Mouse (Mus musculus): ENCODE measurements around the gene Glipr1l2.
"Not testable (repeated sequence)": the region's sequence is repeated elsewhere in the genome, so short reads cannot be mapped to it uniquely, and the experiment has no call there.

Glipr1l2 gene

DNA sequence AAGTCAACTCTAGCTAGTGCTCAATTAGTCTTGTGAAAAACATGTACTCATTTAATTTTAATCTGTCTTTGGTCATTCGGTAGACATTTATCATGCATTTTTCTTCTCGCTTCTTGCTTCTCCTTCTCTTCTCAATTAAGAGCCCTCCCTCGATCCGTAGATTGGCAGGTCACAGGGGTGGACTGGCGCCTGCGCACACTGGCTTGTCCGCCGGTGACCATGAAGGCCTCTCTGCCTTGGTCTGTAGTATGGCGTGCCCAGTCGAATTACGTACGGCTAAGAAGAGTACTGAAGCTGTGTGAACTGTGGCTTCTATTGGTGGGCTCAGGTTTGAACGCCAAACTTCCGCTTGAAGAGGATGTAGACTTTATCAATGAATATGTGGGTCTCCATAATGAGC is at the start of gene Glipr1l2:
Glipr1l2 (plus strand) TSS at position 198 of the 400 bp plus-strand sequence.
- Histone ChIP-seq H3K9me3 (ENCODE audit: low read length) (no peaks in the 10 kb centered on the region), H3K36me3 (ENCODE audit: insufficient read depth, low read length) (no peaks in the 10 kb centered on the region), H3K4me1 (replicated peaks; ENCODE audit: low read depth, low read length) (no peaks in the 10 kb centered on the region), H3K27me3 (ENCODE audit: insufficient read depth, low read length) (no peaks in the 10 kb centered on the region), H3K4me3 (replicated peaks; ENCODE audit: low read length) (no peak within 1 kb of the TSS)
- TF ChIP-seq CTCF (conservative IDR thresholded peaks at IDR 0.05; ENCODE audit: low read length) (no peak), POU5F1 (IDR thresholded peaks at IDR 0.05; ENCODE audit: borderline replicate concordance, low read length) (no peak), NANOG (IDR thresholded peaks at IDR 0.05; ENCODE audit: borderline replicate concordance, low read length) (no peak)

DNA sequence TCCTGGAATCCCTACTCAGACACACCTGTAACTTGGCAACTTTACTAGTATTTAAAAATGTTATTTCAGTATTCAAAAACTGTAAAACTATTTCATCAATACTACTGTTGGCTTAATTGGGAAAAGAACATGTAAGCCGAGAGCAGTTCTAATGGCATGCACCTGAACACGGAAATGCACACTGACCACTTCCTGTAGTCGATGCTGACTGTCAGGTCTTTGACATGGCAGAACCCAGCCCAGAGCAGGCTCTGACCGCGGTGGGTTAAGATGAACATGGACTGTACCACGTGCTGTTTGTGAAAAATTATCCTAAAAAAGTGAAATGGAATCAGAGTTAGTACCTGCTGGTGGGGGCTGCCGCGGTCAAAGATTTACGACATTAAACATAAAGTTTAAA is 39.6 kb upstream of the Glipr1l2 start:
- H3K36me3 ChIP-seq (ENCODE audit: insufficient read depth, low read length), result not testable (repeated sequence)

GRCm38 (mm10) chr10:112044283-112044682 is 38.9 kb upstream of the Glipr1l2 start:
- not testable (repeated sequence) for H3K4me1 ChIP-seq (replicated peaks; ENCODE audit: low read depth, low read length); H3K36me3 ChIP-seq (ENCODE audit: insufficient read depth, low read length); H3K27me3 ChIP-seq (ENCODE audit: insufficient read depth, low read length); H3K9me3 ChIP-seq (ENCODE audit: low read length); H3K4me3 ChIP-seq (replicated peaks; ENCODE audit: low read length)

More for the DNA sequence above, 39.6 kb upstream of the Glipr1l2 start:
- H3K4me3 ChIP-seq (replicated peaks; ENCODE audit: low read length); H3K4me1 ChIP-seq (replicated peaks; ENCODE audit: low read depth, low read length); H3K27me3 ChIP-seq (ENCODE audit: insufficient read depth, low read length); H3K9me3 ChIP-seq (ENCODE audit: low read length): not testable (repeated sequence)

DNA sequence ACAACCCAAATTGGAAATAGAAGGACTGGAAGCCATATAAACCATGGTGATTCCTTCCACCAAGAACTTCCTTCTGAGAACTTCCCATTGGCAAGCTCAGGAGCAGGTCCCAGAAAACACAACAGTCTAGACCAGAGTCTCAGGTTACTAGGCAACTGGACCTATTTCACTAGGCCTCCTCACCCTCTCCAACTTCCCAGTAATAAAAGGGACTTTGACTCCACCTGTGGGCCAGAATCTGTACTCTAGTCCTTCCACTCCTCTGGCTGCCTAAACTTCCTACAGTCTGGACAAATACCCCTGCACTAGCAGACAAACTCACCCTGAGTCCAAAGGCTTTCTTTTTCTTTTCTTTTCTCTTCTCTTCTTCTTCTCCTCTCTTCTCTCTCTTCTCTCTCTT is 31.9 kb upstream of the Glipr1l2 start:
- Histone ChIP-seq H3K9me3 (ENCODE audit: low read length) (peaks cover 15% of the 10 kb centered on the region), H3K27me3 (ENCODE audit: insufficient read depth, low read length) (no peaks in the 10 kb centered on the region), H3K36me3 (ENCODE audit: insufficient read depth, low read length) (no peaks in the 10 kb centered on the region), H3K4me1 (replicated peaks; ENCODE audit: low read depth, low read length) (no peaks in the 10 kb centered on the region), H3K4me3 (replicated peaks; ENCODE audit: low read length) (no peak overlapping the region)
- TF ChIP-seq CTCF (conservative IDR thresholded peaks at IDR 0.05; ENCODE audit: low read length), result no peak
- TF ChIP-seq POU5F1 (IDR thresholded peaks at IDR 0.05; ENCODE audit: borderline replicate concordance, low read length), result no peak
- TF ChIP-seq NANOG (IDR thresholded peaks at IDR 0.05; ENCODE audit: borderline replicate concordance, low read length), result no peak

- H3K36me3 ChIP-seq (ENCODE audit: insufficient read depth, low read length); H3K4me1 ChIP-seq (replicated peaks; ENCODE audit: low read depth, low read length); H3K4me3 ChIP-seq (replicated peaks; ENCODE audit: low read length); H3K27me3 ChIP-seq (ENCODE audit: insufficient read depth, low read length): not testable (repeated sequence)
- H3K9me3 ChIP-seq (ENCODE audit: low read length), result peaks cover 15% of the 10 kb centered on the region
These were observed 31.2 kb upstream of the Glipr1l2 start for GRCm38 (mm10) chr10:112051956-112052355.

DNA sequence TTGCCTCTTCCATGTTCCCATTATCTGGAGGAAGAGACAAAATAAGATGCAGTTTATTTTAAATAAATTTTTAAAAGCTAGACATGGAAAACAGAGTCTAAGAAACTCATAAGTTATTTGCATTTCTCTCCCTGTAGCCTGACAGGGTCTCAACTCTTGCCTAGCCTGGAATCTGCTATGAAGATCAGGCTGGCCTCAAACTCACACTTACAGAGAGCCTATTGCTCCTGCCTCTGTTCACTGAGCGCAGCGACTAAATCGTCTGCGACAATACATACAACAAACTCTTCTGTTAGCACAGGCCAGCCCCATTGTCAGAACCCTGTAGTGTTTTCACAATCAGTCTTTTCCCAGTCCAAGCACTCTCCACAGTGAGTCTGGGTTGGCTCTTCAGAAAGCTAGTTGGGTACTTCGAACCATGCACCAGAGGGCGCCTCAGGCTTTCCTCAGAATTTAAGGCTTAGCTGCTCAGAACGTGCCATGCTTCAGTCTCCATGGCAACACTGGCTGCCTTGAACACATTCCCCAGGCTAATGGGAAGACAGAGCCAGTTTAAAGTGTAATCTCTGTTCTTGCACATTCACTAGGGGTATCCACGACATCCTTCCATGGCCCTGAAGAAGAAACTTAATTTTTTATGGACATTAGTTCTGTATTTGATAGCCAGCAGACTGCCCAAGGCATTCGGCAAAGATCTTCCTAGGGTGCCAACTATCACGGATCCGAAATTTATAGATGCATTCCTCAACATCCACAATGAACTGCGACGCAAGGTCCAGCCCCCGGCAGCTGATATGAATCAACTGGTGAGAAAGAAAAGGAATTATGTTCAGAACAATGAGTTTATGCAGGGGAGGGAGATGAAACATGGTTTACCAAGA is 23.2 kb upstream of the Glipr1l2 start, which contains the start of gene Glipr1l1:
Glipr1l1 (plus strand) TSS at position 488 of the 881 bp plus-strand sequence.
- Histone ChIP-seq H3K9me3 (ENCODE audit: low read length) (peaks cover 9% of the 10 kb centered on the region), H3K4me1 (replicated peaks; ENCODE audit: low read depth, low read length) (no peaks in the 10 kb centered on the region), H3K36me3 (ENCODE audit: insufficient read depth, low read length) (no peaks in the 10 kb centered on the region), H3K27me3 (ENCODE audit: insufficient read depth, low read length) (no peaks in the 10 kb centered on the region), H3K4me3 (replicated peaks; ENCODE audit: low read length) (no peak within 1 kb of the TSS)
- TF ChIP-seq CTCF (conservative IDR thresholded peaks at IDR 0.05; ENCODE audit: low read length) (peak; percentile 16; the same call in 1 of the 2 replicates), POU5F1 (IDR thresholded peaks at IDR 0.05; ENCODE audit: borderline replicate concordance, low read length) (no peak), NANOG (IDR thresholded peaks at IDR 0.05; ENCODE audit: borderline replicate concordance, low read length) (no peak)

GRCm38 (mm10) chr10:112060583-112060934 is 22.6 kb upstream of the Glipr1l2 start:
- not testable (repeated sequence) for H3K27me3 ChIP-seq (ENCODE audit: insufficient read depth, low read length); H3K4me3 ChIP-seq (replicated peaks; ENCODE audit: low read length); H3K4me1 ChIP-seq (replicated peaks; ENCODE audit: low read depth, low read length); H3K9me3 ChIP-seq (ENCODE audit: low read length); H3K36me3 ChIP-seq (ENCODE audit: insufficient read depth, low read length)

- H3K27me3 ChIP-seq (ENCODE audit: insufficient read depth, low read length), result no peaks in the 10 kb centered on the region
- no peaks in the 10 kb centered on the region for H3K36me3 ChIP-seq (ENCODE audit: insufficient read depth, low read length)
- H3K4me3 ChIP-seq (replicated peaks; ENCODE audit: low read length), result no peak overlapping the region
- H3K4me1 ChIP-seq (replicated peaks; ENCODE audit: low read depth, low read length), result no peaks in the 10 kb centered on the region
- no peak for TF ChIP-seq CTCF (conservative IDR thresholded peaks at IDR 0.05; ENCODE audit: low read length)
- no peaks in the 10 kb centered on the region for H3K9me3 ChIP-seq (ENCODE audit: low read length)
These were observed 3.1 kb upstream of the Glipr1l2 start for GRCm38 (mm10) chr10:112080044-112080443.

- TF ChIP-seq CTCF (conservative IDR thresholded peaks at IDR 0.05; ENCODE audit: low read length), result peak; percentile 77
- not testable (repeated sequence) for H3K4me1 ChIP-seq (replicated peaks; ENCODE audit: low read depth, low read length); H3K4me3 ChIP-seq (replicated peaks; ENCODE audit: low read length); H3K36me3 ChIP-seq (ENCODE audit: insufficient read depth, low read length); H3K27me3 ChIP-seq (ENCODE audit: insufficient read depth, low read length)
- H3K9me3 ChIP-seq (ENCODE audit: low read length), result peaks cover 17% of the 10 kb centered on the region
These were observed 22.6 kb downstream of the Glipr1l2 start for GRCm38 (mm10) chr10:112105785-112106184.

- Histone ChIP-seq H3K36me3 (ENCODE audit: insufficient read depth, low read length) (no peaks in the 10 kb centered on the region), H3K4me3 (replicated peaks; ENCODE audit: low read length) (no peak overlapping the region), H3K9me3 (ENCODE audit: low read length) (no peaks in the 10 kb centered on the region), H3K27me3 (ENCODE audit: insufficient read depth, low read length) (no peaks in the 10 kb centered on the region), H3K4me1 (replicated peaks; ENCODE audit: low read depth, low read length) (no peaks in the 10 kb centered on the region)
- TF ChIP-seq NANOG (IDR thresholded peaks at IDR 0.05; ENCODE audit: borderline replicate concordance, low read length), result no peak
- TF ChIP-seq CTCF (conservative IDR thresholded peaks at IDR 0.05; ENCODE audit: low read length), result no peak
- no peak for TF ChIP-seq POU5F1 (IDR thresholded peaks at IDR 0.05; ENCODE audit: borderline replicate concordance, low read length)
These were observed 27.2 kb downstream of the Glipr1l2 start for GRCm38 (mm10) chr10:112110401-112110800.

GRCm38 (mm10) chr10:112125090-112125489 is 41.9 kb downstream of the Glipr1l2 start:
- not testable (repeated sequence) for H3K36me3 ChIP-seq (ENCODE audit: insufficient read depth, low read length); H3K27me3 ChIP-seq (ENCODE audit: insufficient read depth, low read length); H3K4me3 ChIP-seq (replicated peaks; ENCODE audit: low read length); H3K4me1 ChIP-seq (replicated peaks; ENCODE audit: low read depth, low read length)
- peaks cover 20% of the 10 kb centered on the region for H3K9me3 ChIP-seq (ENCODE audit: low read length)

DNA sequence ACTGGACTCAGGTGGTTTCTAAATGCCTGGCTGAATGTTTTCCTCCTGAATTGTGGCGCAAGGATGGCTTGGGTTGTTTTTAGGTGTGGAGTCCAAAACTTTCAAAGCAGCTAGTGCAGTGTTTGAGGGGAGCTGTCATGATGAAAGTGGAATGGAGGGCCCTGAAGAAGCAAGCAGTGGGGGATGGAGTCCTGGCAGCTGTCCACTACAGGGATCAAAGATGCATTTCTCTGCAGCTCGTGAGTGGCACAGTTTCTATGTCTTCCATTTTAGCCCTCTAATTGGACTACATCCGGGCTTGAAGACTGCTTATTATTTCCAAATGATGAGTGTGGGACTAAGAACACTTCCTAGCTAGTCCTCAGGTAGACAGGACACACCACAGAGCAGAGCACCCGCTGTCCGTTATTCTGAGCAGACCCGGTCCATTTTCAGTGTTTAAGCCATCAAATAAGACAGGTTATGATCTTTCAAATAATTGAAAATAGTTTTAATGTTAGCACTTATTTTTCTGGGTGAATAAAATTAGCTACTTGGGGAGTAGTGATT is 44.6 kb downstream of the Glipr1l2 start:
- not testable (repeated sequence) for H3K9me3 ChIP-seq (ENCODE audit: low read length); H3K4me3 ChIP-seq (replicated peaks; ENCODE audit: low read length); H3K4me1 ChIP-seq (replicated peaks; ENCODE audit: low read depth, low read length); H3K27me3 ChIP-seq (ENCODE audit: insufficient read depth, low read length); H3K36me3 ChIP-seq (ENCODE audit: insufficient read depth, low read length)

All from E14TG2a.4 (cell line).